Mouse (Mus musculus): ENCODE data around the gene Mecom. TPM values are rescaled to one million over a fixed set of nuclear protein-coding genes. Genes with fewer than 3 reads are reported as not detected.

Mecom gene
- polyA plus RNA-seq, 1 experiment: 0.19 TPM

DNA sequence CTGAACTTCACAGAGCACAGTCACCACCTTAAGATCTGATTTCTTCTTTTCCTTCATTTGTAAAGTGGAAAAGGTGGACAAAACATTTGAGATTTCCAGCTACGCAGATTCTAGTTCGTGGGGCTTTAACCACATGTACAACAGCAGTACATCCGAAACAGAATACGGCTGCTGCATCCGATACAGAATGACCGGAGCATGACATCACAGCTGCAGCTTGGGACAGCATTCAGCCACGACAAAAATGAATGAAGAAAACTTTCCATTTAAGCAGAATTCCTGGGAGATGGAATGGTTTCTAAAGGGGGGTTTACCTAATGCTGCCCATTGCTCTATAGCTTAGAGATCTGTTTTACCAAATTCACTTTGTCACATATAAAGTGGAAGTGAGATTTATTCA lies 583.9 kb downstream of the Mecom start:
- Histone ChIP-seq H3K27me3 (ENCODE audit: control insufficient read depth, insufficient read depth, low read length) (no peaks in the 10 kb centered on the region), H3K4me3 (ENCODE audit: control insufficient read depth, low read depth, low read length) (no peak overlapping the region), H3K4me1 (ENCODE audit: control insufficient read depth, insufficient read depth, low read length) (no peaks in the 10 kb centered on the region), H3K27ac (ENCODE audit: control insufficient read depth, insufficient read depth, low read depth, low read length) (no peak overlapping the region), H3K36me3 (ENCODE audit: control insufficient read depth, insufficient read depth, low read length) (no peaks in the 10 kb centered on the region)
- no peak for TF ChIP-seq POLR2A (IDR thresholded peaks at IDR 0.05; ENCODE audit: control insufficient read depth, low read depth, low read length)

DNA sequence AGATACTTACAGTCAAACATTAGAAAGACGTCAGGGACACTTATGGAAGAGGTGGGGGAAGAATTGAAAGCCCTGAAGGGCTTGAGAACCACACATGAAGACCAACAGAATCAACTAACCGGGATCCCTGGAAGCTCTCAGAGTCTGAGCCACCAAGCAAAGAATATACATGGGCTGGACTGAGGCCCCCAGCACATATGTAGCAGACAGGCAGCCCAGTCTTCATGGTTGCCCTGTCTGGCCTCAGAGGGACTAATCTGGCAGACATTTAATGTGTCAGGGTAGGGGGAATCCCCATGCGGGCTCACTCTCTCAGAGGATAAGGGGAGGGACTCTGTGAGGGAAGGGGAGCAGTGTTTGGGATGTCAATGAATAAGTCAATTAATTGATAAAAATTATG lies 584.4 kb downstream of the Mecom start:
- H3K4me3 ChIP-seq (ENCODE audit: control insufficient read depth, low read depth, low read length): no peak overlapping the region
- H3K36me3 ChIP-seq (ENCODE audit: control insufficient read depth, insufficient read depth, low read length): no peaks in the 10 kb centered on the region
- no peak for TF ChIP-seq POLR2A (IDR thresholded peaks at IDR 0.05; ENCODE audit: control insufficient read depth, low read depth, low read length)
- no peak for TF ChIP-seq CTCF (IDR thresholded peaks at IDR 0.05; ENCODE audit: control insufficient read depth, insufficient read depth, insufficient replicate concordance, low read depth, low read length)
- no peaks in the 10 kb centered on the region for H3K27me3 ChIP-seq (ENCODE audit: control insufficient read depth, insufficient read depth, low read length)
- H3K4me1 ChIP-seq (ENCODE audit: control insufficient read depth, insufficient read depth, low read length): no peaks in the 10 kb centered on the region
- H3K27ac ChIP-seq (ENCODE audit: control insufficient read depth, insufficient read depth, low read depth, low read length): no peak overlapping the region

DNA sequence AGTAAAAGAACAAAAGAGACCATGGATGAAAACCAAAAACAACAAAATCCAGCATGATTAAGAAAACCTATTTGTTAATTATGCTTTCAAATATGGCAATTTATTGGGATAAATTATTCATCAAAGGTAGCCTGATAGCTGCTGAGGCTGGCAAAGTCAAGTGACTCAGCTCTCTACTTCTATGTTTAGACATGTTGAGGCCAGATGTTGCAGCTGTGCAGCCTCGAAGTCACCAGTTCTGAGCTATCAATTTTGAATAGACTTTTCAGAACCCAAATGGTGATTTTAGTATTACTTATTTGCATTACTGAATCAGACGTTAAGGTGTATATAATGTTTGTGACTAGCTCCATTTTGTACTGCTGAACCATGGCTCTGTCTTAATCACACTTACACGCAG lies 588.8 kb downstream of the Mecom start:
- Histone ChIP-seq H3K4me1 (ENCODE audit: control insufficient read depth, insufficient read depth, low read length) (no peaks in the 10 kb centered on the region), H3K4me3 (ENCODE audit: control insufficient read depth, low read depth, low read length) (no peak overlapping the region), H3K36me3 (ENCODE audit: control insufficient read depth, insufficient read depth, low read length) (no peaks in the 10 kb centered on the region), H3K27me3 (ENCODE audit: control insufficient read depth, insufficient read depth, low read length) (no peaks in the 10 kb centered on the region), H3K27ac (ENCODE audit: control insufficient read depth, insufficient read depth, low read depth, low read length) (no peak overlapping the region)
- TF ChIP-seq CTCF (IDR thresholded peaks at IDR 0.05; ENCODE audit: control insufficient read depth, insufficient read depth, insufficient replicate concordance, low read depth, low read length) (no peak), POLR2A (IDR thresholded peaks at IDR 0.05; ENCODE audit: control insufficient read depth, low read depth, low read length) (no peak)

DNA sequence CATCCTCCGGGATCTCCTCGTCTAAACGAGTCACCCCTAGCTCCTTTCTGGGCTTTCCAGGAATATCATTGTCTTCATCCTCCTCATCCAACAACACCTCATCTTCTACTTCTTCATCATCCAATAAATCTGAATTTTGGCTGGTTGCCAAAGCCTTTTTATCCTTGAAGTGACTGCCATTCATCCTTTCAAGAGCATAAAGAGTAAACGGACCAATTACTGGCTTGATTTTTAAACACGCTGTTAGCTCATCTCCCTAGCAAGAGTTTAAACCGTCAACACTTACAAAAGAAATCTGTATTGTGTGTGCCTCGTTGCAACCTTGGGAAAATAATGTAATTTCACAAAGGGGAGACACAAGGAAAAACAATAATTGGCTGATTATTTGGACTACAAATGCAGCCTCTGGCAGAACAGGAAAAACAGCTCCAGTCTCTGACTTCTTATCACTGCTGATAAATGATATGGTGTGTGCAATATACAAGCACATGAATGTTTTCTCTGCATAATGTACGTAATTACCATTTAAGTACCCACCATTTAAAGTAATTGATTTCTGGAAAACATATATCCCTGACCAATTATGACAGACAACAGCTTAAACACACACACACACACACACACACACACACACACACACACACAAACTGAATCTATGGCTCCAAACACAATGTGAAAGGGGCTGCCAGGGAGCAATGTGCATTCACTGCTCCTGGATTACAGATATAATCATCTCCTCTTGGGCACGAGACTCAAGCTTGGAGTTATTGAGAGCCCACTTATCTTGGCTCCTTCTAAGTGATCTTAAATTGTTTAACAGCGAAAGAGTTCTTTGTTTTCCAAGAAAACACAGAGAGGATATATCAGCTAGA lies 590.2 kb downstream of the Mecom start:
- H3K4me1 ChIP-seq (ENCODE audit: control insufficient read depth, insufficient read depth, low read length): no peaks in the 10 kb centered on the region
- H3K4me3 ChIP-seq (ENCODE audit: control insufficient read depth, low read depth, low read length): no peak overlapping the region
- no peaks in the 10 kb centered on the region for H3K27me3 ChIP-seq (ENCODE audit: control insufficient read depth, insufficient read depth, low read length)
- no peak overlapping the region for H3K27ac ChIP-seq (ENCODE audit: control insufficient read depth, insufficient read depth, low read depth, low read length)
- no peak for TF ChIP-seq CTCF (IDR thresholded peaks at IDR 0.05; ENCODE audit: control insufficient read depth, insufficient read depth, insufficient replicate concordance, low read depth, low read length)
- no peak for TF ChIP-seq POLR2A (IDR thresholded peaks at IDR 0.05; ENCODE audit: control insufficient read depth, low read depth, low read length)
- H3K36me3 ChIP-seq (ENCODE audit: control insufficient read depth, insufficient read depth, low read length): no peaks in the 10 kb centered on the region

DNA sequence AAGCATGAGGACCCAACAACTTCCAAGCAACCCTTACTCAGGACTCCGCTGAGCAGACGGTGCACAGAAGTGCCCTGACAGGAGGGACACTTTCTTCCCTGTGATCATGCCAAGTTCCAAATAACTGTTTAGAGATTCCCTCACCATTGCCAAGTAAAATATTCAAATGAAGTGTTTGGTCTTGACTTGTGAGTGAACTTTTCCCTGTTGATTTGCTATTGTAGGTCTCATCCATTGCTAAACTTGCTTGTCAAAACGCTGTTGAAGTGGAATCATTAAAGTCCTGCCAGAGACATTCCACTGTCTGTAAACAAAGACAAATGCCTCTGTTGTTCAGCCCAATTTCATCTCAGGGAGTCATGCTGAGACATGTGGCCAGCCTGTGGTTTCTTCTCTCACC lies 594.5 kb downstream of the Mecom start:
- H3K27me3 ChIP-seq (ENCODE audit: control insufficient read depth, insufficient read depth, low read length): no peaks in the 10 kb centered on the region
- TF ChIP-seq CTCF (IDR thresholded peaks at IDR 0.05; ENCODE audit: control insufficient read depth, insufficient read depth, insufficient replicate concordance, low read depth, low read length) (no peak), POLR2A (IDR thresholded peaks at IDR 0.05; ENCODE audit: control insufficient read depth, low read depth, low read length) (no peak)
- H3K36me3 ChIP-seq (ENCODE audit: control insufficient read depth, insufficient read depth, low read length): no peaks in the 10 kb centered on the region
- no peaks in the 10 kb centered on the region for H3K4me1 ChIP-seq (ENCODE audit: control insufficient read depth, insufficient read depth, low read length)
- H3K27ac ChIP-seq (ENCODE audit: control insufficient read depth, insufficient read depth, low read depth, low read length): no peak overlapping the region
- H3K4me3 ChIP-seq (ENCODE audit: control insufficient read depth, low read depth, low read length): no peak overlapping the region

DNA sequence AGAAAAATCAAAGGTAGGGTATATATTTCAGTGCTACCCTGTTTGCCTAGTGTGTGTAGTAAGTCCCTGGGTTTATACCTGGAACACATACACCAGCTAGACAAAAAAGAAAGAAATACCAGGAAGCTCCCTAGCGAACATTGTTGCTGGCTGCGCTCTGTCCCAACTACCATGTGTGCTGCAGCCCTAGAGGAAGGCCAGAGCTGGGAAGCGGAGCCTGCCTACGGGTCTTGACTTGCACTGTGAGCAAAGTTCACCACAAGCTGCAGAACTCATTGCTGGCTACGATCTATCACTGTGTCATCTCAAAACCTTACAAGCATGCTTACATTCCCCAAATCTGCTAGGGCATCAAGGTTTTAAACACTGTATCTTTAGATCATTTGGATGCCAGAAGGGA lies 597.0 kb downstream of the Mecom start:
- H3K27ac ChIP-seq (ENCODE audit: control insufficient read depth, insufficient read depth, low read depth, low read length): no peak overlapping the region
- H3K27me3 ChIP-seq (ENCODE audit: control insufficient read depth, insufficient read depth, low read length): no peaks in the 10 kb centered on the region
- TF ChIP-seq CTCF (IDR thresholded peaks at IDR 0.05; ENCODE audit: control insufficient read depth, insufficient read depth, insufficient replicate concordance, low read depth, low read length) (no peak), POLR2A (IDR thresholded peaks at IDR 0.05; ENCODE audit: control insufficient read depth, low read depth, low read length) (no peak)
- no peak overlapping the region for H3K4me3 ChIP-seq (ENCODE audit: control insufficient read depth, low read depth, low read length)
- H3K36me3 ChIP-seq (ENCODE audit: control insufficient read depth, insufficient read depth, low read length): no peaks in the 10 kb centered on the region
- H3K4me1 ChIP-seq (ENCODE audit: control insufficient read depth, insufficient read depth, low read length): no peaks in the 10 kb centered on the region

DNA sequence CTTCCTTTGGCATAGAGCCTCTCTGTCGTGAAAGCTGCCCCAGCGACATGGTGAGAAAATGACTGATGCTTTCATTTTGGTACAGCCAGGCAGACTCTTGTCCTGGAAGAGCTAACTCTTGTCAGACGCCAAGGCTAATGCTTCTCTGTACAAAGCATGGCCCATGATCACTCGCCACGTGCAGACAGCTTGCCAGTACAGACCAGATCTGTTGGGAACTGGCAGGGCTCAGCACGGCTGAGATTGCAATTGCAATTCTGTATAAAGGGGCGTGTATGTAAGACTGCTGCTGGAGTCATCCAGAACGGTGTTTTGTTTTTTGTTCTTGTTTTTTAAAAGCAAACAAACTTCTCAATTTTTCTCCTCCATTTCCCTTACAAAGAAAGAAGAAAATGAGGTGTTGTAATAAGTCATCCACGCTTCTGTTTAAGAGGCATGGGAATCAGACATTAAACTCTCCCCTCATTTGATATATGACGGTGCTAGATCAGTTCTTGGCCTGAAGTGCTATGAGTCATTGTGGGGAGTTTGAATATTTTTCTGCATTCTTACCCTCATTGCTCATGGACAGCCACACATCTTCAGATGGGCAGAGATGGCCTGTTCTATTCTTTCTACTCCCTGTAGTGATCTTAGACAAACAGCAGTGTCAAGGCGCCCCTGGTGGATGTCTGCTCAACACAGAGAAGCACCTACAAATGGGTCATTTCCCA lies 644.1 kb downstream of the Mecom start:
- TF ChIP-seq POLR2A (IDR thresholded peaks at IDR 0.05; ENCODE audit: control insufficient read depth, low read depth, low read length) (no peak), CTCF (IDR thresholded peaks at IDR 0.05; ENCODE audit: control insufficient read depth, insufficient read depth, insufficient replicate concordance, low read depth, low read length) (no peak)
- Histone ChIP-seq H3K4me1 (ENCODE audit: control insufficient read depth, insufficient read depth, low read length) (no peaks in the 10 kb centered on the region), H3K4me3 (ENCODE audit: control insufficient read depth, low read depth, low read length) (no peak overlapping the region), H3K27me3 (ENCODE audit: control insufficient read depth, insufficient read depth, low read length) (no peaks in the 10 kb centered on the region), H3K36me3 (ENCODE audit: control insufficient read depth, insufficient read depth, low read length) (no peaks in the 10 kb centered on the region), H3K27ac (ENCODE audit: control insufficient read depth, insufficient read depth, low read depth, low read length) (no peak overlapping the region)

Other genes with a start within 250 kb of the Mecom start
- 42.8 and 48.8 TPM in 2 replicates for gene Actrt3, start 51.9 kb upstream of the Mecom start, polyA plus RNA-seq (2012; rRNA removed)
- 6.1 and 6.2 TPM in 2 replicates for gene Mynn, start 54.1 kb upstream of the Mecom start, polyA plus RNA-seq (2012; rRNA removed)
- gene Lrriq4, start 96.5 kb upstream of the Mecom start, polyA plus RNA-seq (2012; rRNA removed): 45.2 and 45.3 TPM in 2 replicates
- 54.7 and 66.2 TPM in 2 replicates for gene Lrrc34, start 99.9 kb upstream of the Mecom start, polyA plus RNA-seq (2012; rRNA removed)
- gene Lrrc31, start 151.8 kb upstream of the Mecom start, polyA plus RNA-seq (2012; rRNA removed): not detected in 2 replicates
- gene Samd7, start 198.3 kb upstream of the Mecom start, polyA plus RNA-seq (2012; rRNA removed): 2.4 and 3.0 TPM in 2 replicates
- gene Sec62, start 244.9 kb upstream of the Mecom start, polyA plus RNA-seq (2012; rRNA removed): 6.7 and 9.0 TPM in 2 replicates